Mouse (Mus musculus) liver, embryonic 14.5 days (tissue): ENCODE results near the gene Ctf1.

ENCODE experiments used
- CTCF ChIP-seq: IDR thresholded peaks from 2 replicates; pipeline ENCODE4 v1.5.1; 2016; ENCODE audit warnings: antibody characterized with exemption, low read depth, control low read depth
- EP300 ChIP-seq: IDR thresholded peaks from 2 replicates; pipeline ENCODE4 v1.6.1; 2016; ENCODE audit warnings: antibody characterized with exemption, low read depth

DNA sequence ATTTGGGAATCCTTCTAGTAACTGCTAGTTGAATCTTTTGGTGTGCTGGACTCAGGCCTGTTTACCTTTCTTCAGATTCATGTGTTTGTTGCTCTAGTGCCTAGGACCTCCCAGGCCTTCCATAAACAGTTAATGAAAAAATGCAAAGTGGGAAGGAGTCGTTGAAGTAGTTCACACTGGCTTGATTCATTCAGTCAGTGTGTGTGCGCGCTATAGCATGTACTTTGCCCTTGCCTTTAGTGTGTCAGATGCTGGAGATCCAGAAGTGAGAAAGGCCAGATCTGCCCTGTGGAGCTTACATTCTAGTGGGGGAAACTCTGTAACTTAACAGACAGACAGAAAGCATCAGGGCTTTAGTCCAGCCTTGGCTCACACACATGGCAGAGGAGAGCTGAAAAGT is 47.9 kb downstream of the Ctf1 start:
- TF ChIP-seq CTCF (no peak), EP300 (no peak)
